Mouse (Mus musculus) forebrain, postnatal 0 days (tissue): ENCODE data around the gene Gm10722. TPM values are rescaled to one million over a fixed set of nuclear protein-coding genes. Genes with fewer than 3 reads are reported as not detected.

Source experiments
- microRNA-seq, 2 experiments: library from miRNA; unstranded; fragments of <30 nt; microRNA quantifications; one replicate each; pipeline ENCODE4; 2016
- polyA plus RNA-seq: library from polyadenylated mRNA; unstranded; fragments of >200 nt; fragmentation: Nextera tagmentation; extraction: Ambion mirVana; gene quantifications from 2 replicates; pipeline ENCODE4 v1.2.1, GENCODE M21; 2015
- total RNA-seq: library from RNA; depleted of rRNA; stranded (reverse); fragments of >200 nt; gene quantifications from 2 replicates; pipeline ENCODE4 v1.2.3, GENCODE M21; 2014; rRNA removed

The Gm10722 gene
- total and polyA plus RNA-seq, 2 experiments from 2014 or later: not detected

Small RNA genes within 50 kb of the gene (microRNA-seq; reads per million reads assigned to microRNA genes)
- gene Mir101c: 0 reads per million in 2 experiments

Other genes starting within 250 kb of the Gm10722 start
- not detected in 2 replicates for gene Gm11168, start 2.4 kb downstream of the Gm10722 start, total RNA-seq
- gene Gm11168, start 2.4 kb downstream of the Gm10722 start, polyA plus RNA-seq: not detected in 2 replicates
- gene Gm10721, start 12.2 kb downstream of the Gm10722 start, total RNA-seq: 0.43 TPM in 1 of 2 replicates, not detected in the other
- gene Gm10721, start 12.2 kb downstream of the Gm10722 start, polyA plus RNA-seq: not detected in 2 replicates
- not detected in 2 replicates for gene Gm10720, start 14.7 kb downstream of the Gm10722 start, total RNA-seq
- gene Gm10720, start 14.7 kb downstream of the Gm10722 start, polyA plus RNA-seq: not detected in 2 replicates
- gene Gm10719, start 16.5 kb downstream of the Gm10722 start, total RNA-seq: 0.52 and 0.62 TPM in 2 replicates
- gene Gm10719, start 16.5 kb downstream of the Gm10722 start, polyA plus RNA-seq: 0.25 TPM in 1 of 2 replicates, not detected in the other
- gene Gm10718, start 22.6 kb downstream of the Gm10722 start, total RNA-seq: not detected in 2 replicates
- not detected in 2 replicates for gene Gm10718, start 22.6 kb downstream of the Gm10722 start, polyA plus RNA-seq
- not detected in 2 replicates for gene Gm10717, start 24.5 kb downstream of the Gm10722 start, total RNA-seq
- gene Gm10717, start 24.5 kb downstream of the Gm10722 start, polyA plus RNA-seq: 0.36 TPM in 1 of 2 replicates, not detected in the other
- gene Gm17535, start 33.7 kb downstream of the Gm10722 start, total RNA-seq: not detected in 2 replicates
- not detected in 2 replicates for gene Gm17535, start 33.7 kb downstream of the Gm10722 start, polyA plus RNA-seq
- gene Gm10715, start 36.0 kb downstream of the Gm10722 start, total RNA-seq: not detected in 2 replicates
- not detected in 2 replicates for gene Gm10715, start 36.0 kb downstream of the Gm10722 start, polyA plus RNA-seq